Mouse (Mus musculus) cerebellum, adult 2 months (tissue): ENCODE data around the gene AC131692.1.

Source experiments
- CTCF ChIP-seq: fragments of 200-500 bp; IDR thresholded peaks from 2 replicates; pipeline ENCODE4 v1.5.1; 2011; ENCODE audit warnings: low read depth, mild to moderate bottlenecking, control low read depth, low read length, moderate library complexity, borderline replicate concordance; ENCODE audit not compliant: insufficient read depth
- POLR2A ChIP-seq: fragments of 200-500 bp; IDR thresholded peaks from 2 replicates; pipeline ENCODE4 v1.6.1; 2011; ENCODE audit warnings: low read length, control low read depth, borderline replicate concordance; ENCODE audit not compliant: insufficient read depth

- no peak for TF ChIP-seq CTCF
- TF ChIP-seq POLR2A = no peak
Observed at GRCm38 (mm10) chr19:6117346-6117985, 23.2 kb downstream of the AC131692.1 start.
